In genomic region chr13:100499625-100500024, GRCm38 (mm10) we compare ENCODE assay signal across 8 mouse cellular contexts. TPM values are rescaled to one million over a fixed set of nuclear protein-coding genes. Genes with fewer than 3 reads are reported as not detected.
DNase-seq lines count a peak whose midpoint lies in the region; ATAC-seq and TF ChIP-seq lines count a peak whose summit lies in the region.
"Not testable (repeated sequence)": the region's sequence is repeated elsewhere in the genome, so short reads cannot be mapped to it uniquely, and the experiment has no call there.
"Had no signal": no experiment of that assay in that cellular context is flagged by ENCODE, and none has a peak within 500 bp of the region (broad histone marks: within the 10 kb centered on the region; RNA-seq: fewer than 3 reads in every experiment).

No protein-coding gene starts in this region.

- not testable (repeated sequence) for DNase-seq in MEL (ENCODE audit: low read depth, low spot score); liver, embryonic 14.5 days (ENCODE audit: low read depth in 3 of 3, low spot score in 3 of 3)

- H3K79me2 ChIP-seq in MEL (ENCODE audit: control insufficient read depth, insufficient read depth, low read length, poor library complexity), result not testable (repeated sequence)

- not testable (repeated sequence) for TF ChIP-seq EP300 in MEL (IDR thresholded peaks at IDR 0.05; ENCODE audit: low read depth in 1 of 2, low read length in 2 of 2); liver, embryonic 14.5 days (IDR thresholded peaks at IDR 0.05; ENCODE audit: low read depth)

- not testable (repeated sequence) for H3K4me3 ChIP-seq in MEL (ENCODE audit: control insufficient read depth in 1 of 2, insufficient read depth in 1 of 2, low read depth in 2 of 2, low read length in 2 of 2); liver, embryonic 14.5 days (ENCODE audit: insufficient read depth in 1 of 2, low read depth in 2 of 2, low read length in 2 of 2)

- not testable (repeated sequence) for H3K27me3 ChIP-seq in MEL (ENCODE audit: control insufficient read depth in 1 of 2, insufficient read depth in 2 of 2, low read length in 2 of 2); liver, embryonic 14.5 days (ENCODE audit: control insufficient read depth, insufficient read depth, low read length)

- TF ChIP-seq CTCF in MEL (IDR thresholded peaks at IDR 0.05 in 2 of 3, conservative IDR thresholded peaks at IDR 0.05 in 1 of 3; ENCODE audit: control insufficient read depth in 1 of 3, insufficient read depth in 1 of 3, low read depth in 2 of 3, low read length in 3 of 3, poor library complexity in 1 of 3, severe bottlenecking in 1 of 3); liver, embryonic 14.5 days (IDR thresholded peaks at IDR 0.05; ENCODE audit: low read depth): not testable (repeated sequence)

- not testable (repeated sequence) for TF ChIP-seq RAD21 in MEL (IDR thresholded peaks at IDR 0.05; ENCODE audit: low read depth, low read length)

- H3K27ac ChIP-seq in MEL (ENCODE audit: control insufficient read depth, low read depth, low read length); liver, embryonic 14.5 days: not testable (repeated sequence)

- H3K9ac ChIP-seq in MEL (ENCODE audit: control insufficient read depth, low read depth, low read length, poor library complexity, severe bottlenecking); liver, embryonic 14.5 days (replicated peaks): not testable (repeated sequence)

- not testable (repeated sequence) for H3K4me2 ChIP-seq in liver, embryonic 14.5 days (ENCODE audit: low read depth)

- not testable (repeated sequence) for TF ChIP-seq POLR2A in MEL (IDR thresholded peaks at IDR 0.05; ENCODE audit: control insufficient read depth in 1 of 2, insufficient read depth in 1 of 2, low read depth in 1 of 2, low read length in 2 of 2, poor library complexity in 1 of 2)

- not testable (repeated sequence) for H3K36me3 ChIP-seq in MEL (ENCODE audit: control insufficient read depth in 1 of 2, insufficient read depth in 2 of 2, low read length in 2 of 2); liver, embryonic 14.5 days (replicated peaks; ENCODE audit: control insufficient read depth, insufficient read depth, low read depth)

- not testable (repeated sequence) for H3K9me3 ChIP-seq in MEL (replicated peaks; ENCODE audit: insufficient read depth, low read length); liver, embryonic 14.5 days (ENCODE audit: control insufficient read depth, low read length)

- peak; percentile 42; the same call in 1 of the 2 replicates for ATAC-seq in common myeloid progenitor, adult 5-6 weeks (replicated peaks; ENCODE audit: low read depth, poor library complexity, severe bottlenecking)
- ATAC-seq in granulocyte monocyte progenitor cell, adult 5-6 weeks (replicated peaks; ENCODE audit: poor library complexity, severe bottlenecking), result 0 out of 2 replicates have a peak, but pooled peaks have one; percentile 30
- ATAC-seq in liver, embryonic 14.5 days (ENCODE audit: insufficient read depth), result peak; percentile 26; the same call in 1 of the 2 replicates
- peak; percentile 50; the same call in 1 of the 2 replicates for ATAC-seq in megakaryocyte progenitor cell, adult 5-6 weeks (replicated peaks; ENCODE audit: poor library complexity)
- peak; percentile 70 for ATAC-seq in megakaryocyte-erythroid progenitor cell, adult 5-6 weeks (replicated peaks; ENCODE audit: low FRiP score, low TSS enrichment, poor library complexity, severe bottlenecking)

- not testable (repeated sequence) for H3K4me1 ChIP-seq in MEL (ENCODE audit: control insufficient read depth in 1 of 2, insufficient read depth in 2 of 2, low read length in 2 of 2); liver, embryonic 14.5 days (replicated peaks; ENCODE audit: control insufficient read depth in 2 of 2, insufficient read depth in 2 of 2, low read length in 1 of 2)

TF ChIP-seq in MEL, 35 proteins besides CTCF, POLR2A, EP300 and RAD21:
- TF ChIP-seq TAL1 (IDR thresholded peaks at IDR 0.05; ENCODE audit: low read length), result peak; percentile 63

RNA-seq across cellular contexts. Expression of gene Gtf2h2, which starts 7.2 kb away (rescaled TPM):
- 43.0 and 47.2 TPM in 2 replicates for total RNA-seq in MEL (2012; rRNA removed)
- 10 to 100 TPM in 1 of 2 experiments, not detected in 1; 71.6 TPM for polyA plus RNA-seq in MEL (2012; ENCODE audit: insufficient read depth in 1 of 2, insufficient read length in 2 of 2, low read depth in 1 of 2, low replicate concordance in 2 of 2, missing spikeins in 1 of 2)
- 54.2 and 85.3 TPM in 2 replicates for total RNA-seq in common myeloid progenitor, adult 5-6 weeks (2017)
- total RNA-seq in granulocyte monocyte progenitor cell, adult 5-6 weeks (2014; fragmentation: Nextera tagmentation), result 59.2 and 73.9 TPM in 2 replicates
- total RNA-seq in granulocyte monocyte progenitor cell, adult 5-6 weeks (2017), result 75.1 and 79.2 TPM in 2 replicates
- polyA plus RNA-seq in liver, embryonic 14.5 days (2012; rRNA removed), result 18.5 and 26.3 TPM in 2 replicates
- 25.1 and 28.2 TPM in 2 replicates for polyA plus RNA-seq in liver, embryonic 14.5 days (2014; fragmentation: Nextera tagmentation; extraction: Ambion mirVana)
- total RNA-seq in megakaryocyte progenitor cell, adult 5-6 weeks (2015), result 62.5 and 69.7 TPM in 2 replicates
- 57.3 and 66.1 TPM in 2 replicates for total RNA-seq in megakaryocyte progenitor cell, adult 5-6 weeks (2017)
- total RNA-seq in megakaryocyte-erythroid progenitor cell, adult 5-6 weeks (2014; fragmentation: Nextera tagmentation), result 56.9 and 85.2 TPM in 2 replicates
- 89.8 and 98.7 TPM in 2 replicates for total RNA-seq in megakaryocyte-erythroid progenitor cell, adult 5-6 weeks (2017)

RNA-seq across cellular contexts. Expression of gene Naip1, which starts 47.0 kb away (rescaled TPM):
- total RNA-seq in MEL (2012; rRNA removed), result not detected in 2 replicates
- polyA plus RNA-seq in MEL (2012; ENCODE audit: insufficient read depth in 1 of 2, insufficient read length in 2 of 2, low read depth in 1 of 2, low replicate concordance in 2 of 2, missing spikeins in 1 of 2), result under 1 TPM in 1 of 2 experiments, not detected in 1; 0.01 TPM
- total RNA-seq in common myeloid progenitor, adult 5-6 weeks (2017), result not detected in 2 replicates
- total RNA-seq in granulocyte monocyte progenitor cell, adult 5-6 weeks (2014; fragmentation: Nextera tagmentation), result not detected in 2 replicates
- total RNA-seq in granulocyte monocyte progenitor cell, adult 5-6 weeks (2017), result not detected in 2 replicates
- 0.01 TPM in 2 replicates for polyA plus RNA-seq in liver, embryonic 14.5 days (2012; rRNA removed)
- polyA plus RNA-seq in liver, embryonic 14.5 days (2014; fragmentation: Nextera tagmentation; extraction: Ambion mirVana), result not detected in 2 replicates
- total RNA-seq in megakaryocyte progenitor cell, adult 5-6 weeks (2015), result 0.05 TPM in 1 of 2 replicates, not detected in the other
- not detected in 2 replicates for total RNA-seq in megakaryocyte progenitor cell, adult 5-6 weeks (2017)
- total RNA-seq in megakaryocyte-erythroid progenitor cell, adult 5-6 weeks (2014; fragmentation: Nextera tagmentation), result not detected in 2 replicates
- total RNA-seq in megakaryocyte-erythroid progenitor cell, adult 5-6 weeks (2017), result not detected in 2 replicates
- polyA plus RNA-seq: activated CD4-positive, CD25-positive, alpha-beta regulatory T cell, adult 4 months had no signal

RNA-seq across cellular contexts. Expression of gene Ocln, which starts 52.9 kb away (rescaled TPM):
- 0.23 and 0.31 TPM in 2 replicates for total RNA-seq in MEL (2012; rRNA removed)
- under 1 TPM in 1 of 2 experiments, not detected in 1; 0.58 TPM for polyA plus RNA-seq in MEL (2012; ENCODE audit: insufficient read depth in 1 of 2, insufficient read length in 2 of 2, low read depth in 1 of 2, low replicate concordance in 2 of 2, missing spikeins in 1 of 2)
- total RNA-seq in common myeloid progenitor, adult 5-6 weeks (2017), result not detected in 2 replicates
- not detected in 2 replicates for total RNA-seq in granulocyte monocyte progenitor cell, adult 5-6 weeks (2014; fragmentation: Nextera tagmentation)
- total RNA-seq in granulocyte monocyte progenitor cell, adult 5-6 weeks (2017), result not detected in 2 replicates
- 2.1 and 2.4 TPM in 2 replicates for polyA plus RNA-seq in liver, embryonic 14.5 days (2012; rRNA removed)
- 4.8 and 5.9 TPM in 2 replicates for polyA plus RNA-seq in liver, embryonic 14.5 days (2014; fragmentation: Nextera tagmentation; extraction: Ambion mirVana)
- total RNA-seq in megakaryocyte progenitor cell, adult 5-6 weeks (2015), result 0.30 TPM in 1 of 2 replicates, not detected in the other
- not detected in 2 replicates for total RNA-seq in megakaryocyte progenitor cell, adult 5-6 weeks (2017)
- not detected in 2 replicates for total RNA-seq in megakaryocyte-erythroid progenitor cell, adult 5-6 weeks (2014; fragmentation: Nextera tagmentation)
- not detected in 2 replicates for total RNA-seq in megakaryocyte-erythroid progenitor cell, adult 5-6 weeks (2017)
- polyA plus RNA-seq: G1E had no signal
